12 mouse cellular contexts compared by ENCODE assay signal in genomic region chr1:58739529-58739928, GRCm38 (mm10). TPM values are rescaled to one million over a fixed set of nuclear protein-coding genes. Genes with fewer than 3 reads are reported as not detected.
DNase-seq lines count a peak whose midpoint lies in the region; ATAC-seq and TF ChIP-seq lines count a peak whose summit lies in the region.
"Had no signal": no experiment of that assay in that cellular context is flagged by ENCODE, and none has a peak within 500 bp of the region (broad histone marks: within the 10 kb centered on the region; RNA-seq: fewer than 3 reads in every experiment).

No protein-coding gene starts in this region.

- H3K9me3 ChIP-seq in forebrain, embryonic 14.5 days (replicated peaks; ENCODE audit: control insufficient read depth, low read length): no peaks in the 10 kb centered on the region
- no peaks in the 10 kb centered on the region for H3K9me3 ChIP-seq in forebrain, embryonic 12.5 days

- peaks cover 33% of the 10 kb centered on the region; the same call in 1 of the 2 replicates for H3K36me3 ChIP-seq in forebrain, embryonic 14.5 days (ENCODE audit: control insufficient read depth, insufficient read depth, low read length)
- H3K36me3 ChIP-seq in forebrain, embryonic 12.5 days (replicated peaks): peaks cover 47% of the 10 kb centered on the region

- H3K4me1 ChIP-seq in forebrain, embryonic 14.5 days (ENCODE audit: control insufficient read depth, insufficient read depth, low read length): no peaks in the 10 kb centered on the region
- no peaks in the 10 kb centered on the region for H3K4me1 ChIP-seq in forebrain, embryonic 12.5 days

- peak; percentile 93 for ATAC-seq in forebrain, embryonic 14.5 days
- ATAC-seq in forebrain, embryonic 12.5 days (ENCODE audit: low FRiP score): no peak

- TF ChIP-seq CTCF in layer of hippocampus, adult 2 months (conservative IDR thresholded peaks at IDR 0.05): no peak

- 68% methylated on average over 7 of the region's 7 CpGs for WGBS in forebrain, embryonic 14.5 days
- 87% methylated on average over 7 of the region's 7 CpGs for WGBS in forebrain, embryonic 12.5 days

- intact Hi-C loops in left cerebral cortex, postnatal 4 days (cut with DNase I): no loop called here

- H3K9ac ChIP-seq in forebrain, embryonic 14.5 days (ENCODE audit: low read length): no peak overlapping the region
- no peak overlapping the region for H3K9ac ChIP-seq in forebrain, embryonic 12.5 days

- no peak overlapping the region for H3K4me2 ChIP-seq in forebrain, embryonic 14.5 days (ENCODE audit: low read length)
- no peak overlapping the region for H3K4me2 ChIP-seq in forebrain, embryonic 12.5 days

- peak; percentile 67 for DNase-seq in forebrain, embryonic 14.5 days (ENCODE audit: low spot score)
- DNase-seq in cerebellum, adult 9-10 months: peak; percentile 76
- DNase-seq in layer of hippocampus, adult 2 months (ENCODE audit: low spot score in 2 of 2): peak; percentile 61 to 86
- DNase-seq in left cerebral cortex, postnatal 4 days: peak; percentile 15
- DNase-seq in neural tube, embryonic 10.5 days (ENCODE audit: extremely low spot score, low spot score): no peak
- DNase-seq in ovary, adult 18-20 months (ENCODE audit: low spot score): no peak
- no peak for DNase-seq in testis, postnatal 10 days (ENCODE audit: low spot score)
- DNase-seq: kidney, adult 8-10 months had no signal

- H3K4me3 ChIP-seq in forebrain, embryonic 14.5 days (ENCODE audit: low read depth, low read length): no peak overlapping the region
- no peak overlapping the region for H3K4me3 ChIP-seq in forebrain, embryonic 12.5 days (replicated peaks)
- H3K4me3 ChIP-seq in layer of hippocampus, adult 2 months: no peak overlapping the region

- no peak overlapping the region for H3K27ac ChIP-seq in forebrain, embryonic 14.5 days (ENCODE audit: low read depth, low read length)
- H3K27ac ChIP-seq in forebrain, embryonic 12.5 days: no peak overlapping the region
- peak overlapping the region; percentile 87 for H3K27ac ChIP-seq in layer of hippocampus, adult 2 months

- no peaks in the 10 kb centered on the region for H3K27me3 ChIP-seq in forebrain, embryonic 14.5 days (replicated peaks; ENCODE audit: control insufficient read depth, insufficient read depth, low read length)
- no peaks in the 10 kb centered on the region for H3K27me3 ChIP-seq in forebrain, embryonic 12.5 days

RNA-seq across cellular contexts. Expression of gene Cflar, which starts 28.2 kb away (rescaled TPM):
- polyA plus RNA-seq in forebrain, embryonic 14.5 days (2014; fragmentation: Nextera tagmentation; extraction: Ambion mirVana): 18.3 and 18.7 TPM in 2 replicates
- 23.8 and 24.8 TPM in 2 replicates for polyA plus RNA-seq in forebrain, embryonic 12.5 days (2016; fragmentation: Nextera tagmentation; extraction: Ambion mirVana)
- 10 to 100 TPM; 32.9 to 35.2 TPM for total RNA-seq in layer of hippocampus, adult 2 months (2021)
- 10 to 100 TPM; 25.7 to 38.9 TPM for total RNA-seq in left cerebral cortex, postnatal 4 days (2021)

RNA-seq across cellular contexts. Expression of gene Als2cr12, which starts 43.7 kb away (rescaled TPM):
- polyA plus RNA-seq in forebrain, embryonic 14.5 days (2014; fragmentation: Nextera tagmentation; extraction: Ambion mirVana): not detected in 2 replicates
- not detected in 2 replicates for polyA plus RNA-seq in forebrain, embryonic 12.5 days (2016; fragmentation: Nextera tagmentation; extraction: Ambion mirVana)
- total RNA-seq in layer of hippocampus, adult 2 months (2021): not detected
- total RNA-seq in left cerebral cortex, postnatal 4 days (2021): not detected
- polyA plus RNA-seq: cortical plate, adult 2 months; heart, postnatal 0 days; liver, adult 2 months had no signal

RNA-seq across cellular contexts. Expression of gene Casp8, which starts 55.6 kb away (rescaled TPM):
- polyA plus RNA-seq in forebrain, embryonic 14.5 days (2014; fragmentation: Nextera tagmentation; extraction: Ambion mirVana): 3.8 and 4.7 TPM in 2 replicates
- 10.1 and 11.1 TPM in 2 replicates for polyA plus RNA-seq in forebrain, embryonic 12.5 days (2016; fragmentation: Nextera tagmentation; extraction: Ambion mirVana)
- total RNA-seq in layer of hippocampus, adult 2 months (2021): 1 to 10 TPM; 1.9 to 2.1 TPM
- 1 to 10 TPM; 4.6 to 5.6 TPM for total RNA-seq in left cerebral cortex, postnatal 4 days (2021)

Comparison
In these comparisons a context has a peak if more than half of its experiments do, and no peak if none do; other contexts are left out.
1. DNase-seq: peak in forebrain, embryonic 14.5 days (single experiment), cerebellum, adult 9-10 months (single experiment), layer of hippocampus, adult 2 months (2 of 2) and left cerebral cortex, postnatal 4 days (single experiment); none in neural tube, embryonic 10.5 days (single experiment), ovary, adult 18-20 months (single experiment) and testis, postnatal 10 days (single experiment).